Mouse (Mus musculus): ENCODE data around the gene Ccdc152.

GRCm38 (mm10) chr15:3316617-3317016 is 13.3 kb upstream of the Ccdc152 start:
- no peak for TF ChIP-seq CTCF (IDR thresholded peaks at IDR 0.05; ENCODE audit: low read depth, low read length)
- TF ChIP-seq POLR2A (IDR thresholded peaks at IDR 0.05; ENCODE audit: extremely low read depth, insufficient read depth, low read length): no peak
